Mouse (Mus musculus) hindbrain, embryonic 13.5 days (tissue): ENCODE results near the gene Ino80. TPM values are rescaled to one million over a fixed set of nuclear protein-coding genes. Genes with fewer than 3 reads are reported as not detected.

Source experiments
- ATAC-seq: fragments of 200-750 bp; cut with Nextera tagmentation; 2 replicates; pipeline ENCODE4 v1.8.0; 2017; ENCODE audit warnings: moderate TSS enrichment; ENCODE audit not compliant: low FRiP score
- H3K27ac ChIP-seq: fragments of 300-500 bp; sonication (generic); 2 replicates; pipeline ENCODE4 v1.5.1; 2015; ENCODE audit warnings: inconsistent platforms, mild to moderate bottlenecking, moderate library complexity
- H3K27me3 ChIP-seq: fragments of 300-500 bp; sonication (generic); 2 replicates; pipeline ENCODE4 v1.6.1; 2015; ENCODE audit warnings: mild to moderate bottlenecking, inconsistent platforms
- H3K36me3 ChIP-seq: fragments of 300-500 bp; sonication (generic); 2 replicates; pipeline ENCODE4 v1.6.1; 2015; ENCODE audit warnings: mild to moderate bottlenecking, inconsistent platforms
- H3K4me1 ChIP-seq: fragments of 300-500 bp; sonication (generic); replicated peaks from 2 replicates; pipeline ENCODE4 v1.6.1; 2015; ENCODE audit warnings: inconsistent platforms
- H3K4me2 ChIP-seq: fragments of 300-500 bp; sonication (generic); 2 replicates; pipeline ENCODE4 v1.6.1; 2015; ENCODE audit warnings: inconsistent platforms, mild to moderate bottlenecking, moderate library complexity
- H3K4me3 ChIP-seq: fragments of 300-500 bp; sonication (generic); 2 replicates; pipeline ENCODE4 v1.5.1; 2015; ENCODE audit warnings: mild to moderate bottlenecking, inconsistent platforms
- H3K9ac ChIP-seq: fragments of 300-500 bp; sonication (generic); 2 replicates; pipeline ENCODE4 v1.6.1; 2015; ENCODE audit warnings: mild to moderate bottlenecking, inconsistent platforms
- H3K9me3 ChIP-seq: fragments of 300-500 bp; sonication (generic); 2 replicates; pipeline ENCODE4 v1.6.1; 2016; ENCODE audit warnings: inconsistent platforms
- WGBS: fragments of 180-500 bp; shearing (Covaris S2); methylation state at CpG from one replicate; pipeline ENCODE4 v1.1.7; 2015; 5-methylcytosine and 5-hydroxymethylcytosine counted together
- polyA plus RNA-seq: library from polyadenylated mRNA; unstranded; fragments of >200 nt; fragmentation: Nextera tagmentation; extraction: Ambion mirVana; gene quantifications from 2 replicates; pipeline ENCODE4 v1.2.1, GENCODE M21; 2015

Gene Ino80
- polyA plus RNA-seq, 1 experiment from 2014 or later = 3.2 TPM

- Histone ChIP-seq H3K4me2 (peak overlapping the region; percentile 83), H3K9ac (peak overlapping the region; percentile 68), H3K27me3 (peaks cover 100% of the 10 kb centered on the region), H3K9me3 (no peaks in the 10 kb centered on the region), H3K4me1 (peaks cover 75% of the 10 kb centered on the region), H3K4me3 (peak overlapping the region; percentile 49), H3K27ac (peak overlapping the region; percentile 23; the same call in 1 of the 2 replicates), H3K36me3 (no peaks in the 10 kb centered on the region)
- WGBS = 1% methylated on average over 59 of the region's 61 CpGs
- no peak for ATAC-seq
Observed at GRCm38 (mm10) chr2:119326161-119327101, 151.1 kb downstream of the Ino80 start.

- under 1% methylated on average over 33 of the region's 33 CpGs for WGBS
- Histone ChIP-seq H3K4me3 (peak within 1 kb of the TSS; percentile 49), H3K9ac (peak within 1 kb of the TSS; percentile 68), H3K36me3 (no peaks in the 10 kb centered on the region), H3K27me3 (peaks cover 100% of the 10 kb centered on the region), H3K27ac (peak within 1 kb of the TSS; percentile 23; the same call in 1 of the 2 replicates), H3K4me1 (peaks cover 82% of the 10 kb centered on the region), H3K4me2 (peak within 1 kb of the TSS; percentile 83), H3K9me3 (no peaks in the 10 kb centered on the region)
- ATAC-seq = no peak
Observed at GRCm38 (mm10) chr2:119325568-119326143, 151.8 kb downstream of the Ino80 start, which contains the start of gene Dll4. Gene Dll4, plus strand, starts transcription at chr2:119325784.

GRCm38 (mm10) chr2:119324576-119325318, 152.7 kb downstream of the Ino80 start:
- ATAC-seq = no peak; the same call in 1 of the 2 replicates
- peak overlapping the region; percentile 68; the same call in 1 of the 2 replicates for H3K9ac ChIP-seq
- H3K36me3 ChIP-seq = no peaks in the 10 kb centered on the region
- peak overlapping the region; percentile 49 for H3K4me3 ChIP-seq
- 2% methylated on average over 32 of the region's 32 CpGs for WGBS
- no peaks in the 10 kb centered on the region for H3K9me3 ChIP-seq
- H3K4me2 ChIP-seq = peak overlapping the region; percentile 83
- no peak overlapping the region for H3K27ac ChIP-seq
- peaks cover 99% of the 10 kb centered on the region for H3K27me3 ChIP-seq
- peaks cover 83% of the 10 kb centered on the region for H3K4me1 ChIP-seq

- Histone ChIP-seq H3K9me3 (no peaks in the 10 kb centered on the region), H3K36me3 (no peaks in the 10 kb centered on the region), H3K27me3 (peaks cover 98% of the 10 kb centered on the region), H3K4me1 (peaks cover 78% of the 10 kb centered on the region), H3K4me3 (peak overlapping the region; percentile 49), H3K27ac (no peak overlapping the region), H3K9ac (no peak overlapping the region), H3K4me2 (peak overlapping the region; percentile 83)
- WGBS = 2% methylated on average over 31 of the region's 32 CpGs
- ATAC-seq = no peak
Observed at GRCm38 (mm10) chr2:119323866-119324575, 153.5 kb downstream of the Ino80 start.

Other genes with a start within 250 kb of the Ino80 start
- not detected in 2 replicates for gene Ppp1r14d, start 247.8 kb downstream of the Ino80 start, polyA plus RNA-seq
- gene Spint1, start 240.3 kb downstream of the Ino80 start, polyA plus RNA-seq = 0.72 and 0.99 TPM in 2 replicates
- 21.2 and 23.4 TPM in 2 replicates for gene Rhov, start 206.4 kb downstream of the Ino80 start, polyA plus RNA-seq
- gene Vps18, start 188.9 kb downstream of the Ino80 start, polyA plus RNA-seq = 26.0 and 26.1 TPM in 2 replicates
- gene Dll4, start 151.9 kb downstream of the Ino80 start, polyA plus RNA-seq = 5.4 and 5.9 TPM in 2 replicates
- gene Chac1, start 126.5 kb downstream of the Ino80 start, polyA plus RNA-seq = 6.1 and 6.7 TPM in 2 replicates
- 0.55 and 0.58 TPM in 2 replicates for gene Exd1, start 69.9 kb upstream of the Ino80 start, polyA plus RNA-seq
- 63.0 and 64.3 TPM in 2 replicates for gene Chp1, start 70.0 kb upstream of the Ino80 start, polyA plus RNA-seq
- 18.8 and 19.6 TPM in 2 replicates for gene Nusap1, start 140.6 kb upstream of the Ino80 start, polyA plus RNA-seq
- gene Oip5, start 140.8 kb upstream of the Ino80 start, polyA plus RNA-seq = 6.1 and 7.4 TPM in 2 replicates
- gene Ndufaf1, start 185.1 kb upstream of the Ino80 start, polyA plus RNA-seq = 43.0 and 43.2 TPM in 2 replicates
- 71.2 and 74.3 TPM in 2 replicates for gene Rtf1, start 197.4 kb upstream of the Ino80 start, polyA plus RNA-seq